Comparison of ENCODE assay signal across 8 mouse cellular contexts in the genomic region with DNA sequence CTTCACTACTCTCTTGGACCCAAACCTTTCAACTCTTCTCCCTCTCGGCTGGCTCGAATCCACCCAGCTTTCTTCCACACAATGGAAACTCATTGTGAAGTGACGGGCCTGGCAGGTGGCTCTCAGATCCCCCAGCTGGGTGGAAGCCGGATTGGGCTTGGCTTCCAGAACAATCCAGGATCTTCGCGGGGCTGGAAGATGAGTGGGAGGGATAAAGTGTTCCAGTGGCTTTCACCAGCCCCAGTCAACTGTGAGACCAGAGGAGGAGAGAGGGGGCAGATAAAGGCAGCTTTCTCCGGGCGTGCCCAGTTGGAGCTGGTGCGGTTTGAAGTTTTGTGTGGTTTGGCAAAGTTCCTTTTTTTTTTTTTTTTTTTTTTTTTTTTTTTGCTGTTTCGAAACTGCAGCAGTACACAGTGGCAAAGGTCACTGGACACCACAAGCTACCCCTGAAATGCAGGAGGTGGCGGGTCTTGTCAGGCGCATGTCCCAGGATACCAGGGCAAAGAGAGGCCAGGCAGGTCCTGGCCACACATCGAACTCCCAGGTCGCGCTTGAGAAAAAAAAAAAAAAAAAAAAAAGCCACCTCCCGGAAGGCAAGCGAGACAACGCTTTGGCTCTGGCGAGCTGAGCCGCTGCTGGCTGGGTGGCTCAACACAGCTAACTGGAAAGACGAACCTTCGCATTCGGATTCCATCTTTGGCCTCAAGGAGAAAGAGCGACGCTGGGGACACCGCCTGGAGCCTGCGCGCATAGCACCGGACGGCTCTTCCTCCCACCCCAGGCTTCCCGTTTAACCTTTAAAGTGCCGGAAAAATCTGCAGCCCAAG.
DNase-seq lines count a peak whose midpoint lies in the region; ATAC-seq and TF ChIP-seq lines count a peak whose summit lies in the region.

No protein-coding gene starts in this region.

- peak; percentile 34; the same call in 1 of the 2 replicates for TF ChIP-seq CTCF in cortical plate, adult 2 months (IDR thresholded peaks at IDR 0.05; ENCODE audit: extremely low read depth, insufficient read depth, low read length)
- TF ChIP-seq CTCF in hindbrain, postnatal 0 days (IDR thresholded peaks at IDR 0.05; ENCODE audit: low read depth) = peak; percentile 72
- peak; percentile 39; the same call in 1 of the 2 replicates for TF ChIP-seq CTCF in small intestine, adult 2 months (IDR thresholded peaks at IDR 0.05; ENCODE audit: extremely low read depth, insufficient read length, insufficient replicate concordance, low read depth, low read length)

- H3K27ac ChIP-seq in cortical plate, adult 2 months (ENCODE audit: insufficient read depth, low read length) = no peak overlapping the region
- no peak overlapping the region for H3K27ac ChIP-seq in hindbrain, postnatal 0 days
- no peak overlapping the region for H3K27ac ChIP-seq in small intestine, adult 2 months (ENCODE audit: insufficient read depth, low read depth, low read length)

- H3K9ac ChIP-seq in hindbrain, postnatal 0 days (replicated peaks; ENCODE audit: low read length) = 0 out of 2 replicates have a peak overlapping the region, but pooled peaks have one; percentile 13

- H3K9me3 ChIP-seq in hindbrain, postnatal 0 days (ENCODE audit: low read length) = no peaks in the 10 kb centered on the region

- no peaks in the 10 kb centered on the region; the same call in 1 of the 2 replicates for H3K4me1 ChIP-seq in cortical plate, adult 2 months (ENCODE audit: control insufficient read depth, insufficient read depth, low read length)
- H3K4me1 ChIP-seq in hindbrain, postnatal 0 days (ENCODE audit: insufficient read depth, low read length) = no peaks in the 10 kb centered on the region
- peaks cover 3% of the 10 kb centered on the region; the same call in 1 of the 2 replicates for H3K4me1 ChIP-seq in small intestine, adult 2 months (ENCODE audit: control insufficient read depth, insufficient read depth, insufficient read length, low read length)

- ATAC-seq in hindbrain, postnatal 0 days = peak; percentile 84

- WGBS in hindbrain, postnatal 0 days = 21% methylated on average over 32 of the region's 32 CpGs
- 9% methylated on average over 32 of the region's 32 CpGs for WGBS in small intestine, adult 2 months

- intact Hi-C loops in left cerebral cortex, postnatal 36 days (cut with DNase I) = loop anchor here (5.0 kb wide), 2 partner anchors 95 to 165 kb away; no protein-coding TSS in a partner anchor

- no peaks in the 10 kb centered on the region for H3K27me3 ChIP-seq in hindbrain, postnatal 0 days (ENCODE audit: insufficient read depth, low read length)
- no peaks in the 10 kb centered on the region for H3K27me3 ChIP-seq in small intestine, adult 2 months (ENCODE audit: control insufficient read depth, insufficient read depth, low read length)

- no peak for TF ChIP-seq POLR2A in cortical plate, adult 2 months (IDR thresholded peaks at IDR 0.05; ENCODE audit: extremely low read depth, insufficient read depth, low read length)
- no peak for TF ChIP-seq POLR2A in small intestine, adult 2 months (IDR thresholded peaks at IDR 0.05; ENCODE audit: low read depth, low read length)

- peak; percentile 47 for DNase-seq in right cerebral cortex, adult 18-20 months
- DNase-seq in right cerebral cortex, postnatal 25 days = no peak
- DNase-seq in gastrocnemius, adult 8-10 months (ENCODE audit: low spot score in 2 of 2) = peak; percentile 31 to 39
- peak; percentile 80 for DNase-seq in hindbrain, postnatal 0 days (ENCODE audit: low spot score)
- DNase-seq in left cerebral cortex, postnatal 36 days (ENCODE audit: low spot score in 2 of 2) = peak; percentile 25 to 41
- DNase-seq in mesoderm, embryonic 11.5 days (ENCODE audit: low read depth, low spot score) = peak; percentile 85

- no peaks in the 10 kb centered on the region for H3K36me3 ChIP-seq in hindbrain, postnatal 0 days (ENCODE audit: insufficient read depth, low read length)
- H3K36me3 ChIP-seq in small intestine, adult 2 months (ENCODE audit: control insufficient read depth, insufficient read depth, low read length) = no peaks in the 10 kb centered on the region

- peak overlapping the region; percentile 57 for H3K4me2 ChIP-seq in hindbrain, postnatal 0 days (ENCODE audit: low read depth, low read length)

- H3K4me3 ChIP-seq in cortical plate, adult 2 months (ENCODE audit: insufficient read depth, low read length) = peak overlapping the region; percentile 12; the same call in 1 of the 2 replicates
- peak overlapping the region; percentile 25 for H3K4me3 ChIP-seq in hindbrain, postnatal 0 days (ENCODE audit: low read length)
- H3K4me3 ChIP-seq in small intestine, adult 2 months (ENCODE audit: low read depth, low read length) = peak overlapping the region; percentile 59
